In genomic region chr4:131364671-131365252, GRCm38 (mm10) we compare ENCODE assay signal across 7 mouse cellular contexts.
DNase-seq lines count a peak whose midpoint lies in the region; TF ChIP-seq lines count a peak whose summit lies in the region.

No protein-coding gene starts in this region.

- peak; percentile 28 to 47 for DNase-seq in layer of hippocampus, postnatal 10 days (ENCODE audit: low spot score in 2 of 2)
- DNase-seq in layer of hippocampus, adult 9-10 months (ENCODE audit: low spot score) = no peak
- DNase-seq in Muller cell, postnatal 12 days (ENCODE audit: inconsistent ontology term) = peak; percentile 3
- peak; percentile 42 for DNase-seq in brain, embryonic 14.5 days (ENCODE audit: low read depth)
- DNase-seq in heart, postnatal 14 days = peak; percentile 37 to 62
- DNase-seq in lung, postnatal 10 days = peak; percentile 55
- no peak for DNase-seq in right cerebral cortex, postnatal 36 days (ENCODE audit: low spot score in 2 of 2)

- peak; percentile 59; the same call in 1 of the 2 replicates for TF ChIP-seq CTCF in brain, embryonic 14.5 days (IDR thresholded peaks at IDR 0.05; ENCODE audit: borderline replicate concordance, extremely low read depth, insufficient read depth, insufficient read length)

- intact Hi-C loops in heart, postnatal 14 days (cut with DNase I) = loop anchor here (1.0 to 10.0 kb wide), 2 partner anchors 111 to 470 kb away; partner anchors contain the start of gene Ptpru

- TF ChIP-seq POLR2A in brain, embryonic 14.5 days (IDR thresholded peaks at IDR 0.05; ENCODE audit: borderline replicate concordance, extremely low read depth, insufficient read depth, insufficient read length, poor library complexity, severe bottlenecking) = no peak

Comparison
In these comparisons a context has a peak if more than half of its experiments do, and no peak if none do; other contexts are left out.
1. DNase-seq: peak in layer of hippocampus, postnatal 10 days (2 of 2), Muller cell, postnatal 12 days (single experiment), brain, embryonic 14.5 days (single experiment), heart, postnatal 14 days (2 of 2) and lung, postnatal 10 days (single experiment); none in layer of hippocampus, adult 9-10 months (single experiment) and right cerebral cortex, postnatal 36 days (0 of 2).